Mouse (Mus musculus) G1E (cell line): ENCODE measurements at regions not wholly inside any gene's neighbourhood (a gene's known extent, or its start where the extent isn't known, plus 50 kb on each side); places are given as distances from the start of the nearest gene placed in this dataset.

Source experiments
- CTCF ChIP-seq: IDR thresholded peaks from 2 replicates; pipeline ENCODE4 v1.5.1; 2012; ENCODE audit warnings: low read depth, low read length, inconsistent platforms, mixed read lengths
- GATA1 ChIP-seq: IDR thresholded peaks from 2 replicates; pipeline ENCODE4 v1.6.1; 2012; ENCODE audit warnings: borderline replicate concordance, low read length, inconsistent platforms, mixed read lengths
- GATA2 ChIP-seq: IDR thresholded peaks from 2 replicates; pipeline ENCODE4 v1.6.1; 2012; ENCODE audit warnings: low read depth, low read length, inconsistent platforms, borderline replicate concordance
- POLR2AphosphoS5 ChIP-seq: IDR thresholded peaks from 2 replicates; pipeline ENCODE4 v1.6.1; 2012; ENCODE audit warnings: low read depth, low read length, inconsistent platforms; ENCODE audit not compliant: insufficient replicate concordance
- TAL1 ChIP-seq: conservative IDR thresholded peaks from 2 replicates; pipeline ENCODE4 v1.6.1; 2012; ENCODE audit warnings: low read depth, low read length, inconsistent platforms, mixed read lengths

DNA sequence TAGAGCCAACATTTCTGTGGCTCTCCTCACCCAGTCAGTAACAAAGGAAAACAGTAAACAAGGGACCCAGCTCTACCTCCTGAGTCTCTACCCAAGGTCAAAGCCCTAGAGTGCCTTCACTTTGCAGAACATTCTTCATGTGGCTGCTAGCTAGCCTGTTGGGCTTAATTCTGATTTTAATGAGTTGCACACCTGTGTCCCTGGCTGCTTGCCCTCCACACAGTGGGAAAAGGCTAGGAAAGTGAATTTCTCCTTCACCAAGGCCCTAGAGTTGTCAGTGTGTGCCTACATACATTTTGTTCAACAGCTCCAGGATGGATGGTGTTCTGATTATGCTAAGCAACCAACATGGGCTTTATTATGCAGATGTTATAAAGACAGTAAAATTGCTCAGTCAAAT is 307.8 kb upstream of the Sel1l start:
- no peak for TF ChIP-seq CTCF
- TF ChIP-seq GATA1: no peak
- TF ChIP-seq TAL1: no peak
- TF ChIP-seq GATA2: no peak
- no peak for TF ChIP-seq POLR2AphosphoS5
